In genomic region chr5:138187661-138188306, GRCm38 (mm10) we compare ENCODE assay signal across 8 mouse cellular contexts. TPM values are rescaled to one million over a fixed set of nuclear protein-coding genes. Genes with fewer than 3 reads are reported as not detected.
DNase-seq lines count a peak whose midpoint lies in the region; ATAC-seq and TF ChIP-seq lines count a peak whose summit lies in the region.

No protein-coding gene starts in this region.

- no peaks in the 10 kb centered on the region for H3K27me3 ChIP-seq in forebrain, embryonic 11.5 days (ENCODE audit: control insufficient read depth, insufficient read depth, low read length)
- H3K27me3 ChIP-seq in liver, embryonic 16.5 days (ENCODE audit: control insufficient read depth, insufficient read depth, low read depth, low read length) = no peaks in the 10 kb centered on the region
- H3K27me3 ChIP-seq in neural tube, embryonic 13.5 days = no peaks in the 10 kb centered on the region

- H3K4me1 ChIP-seq in ES-E14 (ENCODE audit: control insufficient read depth in 2 of 2, insufficient read depth in 2 of 2, low read length in 2 of 2, poor library complexity in 1 of 2) = peaks cover 0 to 7% of the 10 kb centered on the region in 2 experiments; a peak in 2 of 4 replicates
- peaks cover 2% of the 10 kb centered on the region; the same call in 1 of the 2 replicates for H3K4me1 ChIP-seq in forebrain, embryonic 11.5 days (replicated peaks; ENCODE audit: control insufficient read depth, insufficient read depth, low read length)
- H3K4me1 ChIP-seq in liver, embryonic 16.5 days (ENCODE audit: control insufficient read depth, low read depth, low read length) = peaks cover 17% of the 10 kb centered on the region
- peaks cover 24% of the 10 kb centered on the region for H3K4me1 ChIP-seq in neural tube, embryonic 13.5 days (replicated peaks)

- ATAC-seq in forebrain, embryonic 11.5 days (replicated peaks; ENCODE audit: low FRiP score) = peak; percentile 84
- peak; percentile 86 for ATAC-seq in liver, embryonic 16.5 days (ENCODE audit: low read depth)
- peak; percentile 87 for ATAC-seq in neural tube, embryonic 13.5 days (ENCODE audit: low read depth)

- H3K27ac ChIP-seq in ES-E14 (ENCODE audit: insufficient read depth, low read depth, low read length, poor library complexity, severe bottlenecking) = no peak overlapping the region
- peak overlapping the region; percentile 63; the same call in 1 of the 2 replicates for H3K27ac ChIP-seq in forebrain, embryonic 11.5 days (ENCODE audit: low read depth, low read length)
- H3K27ac ChIP-seq in liver, embryonic 16.5 days (ENCODE audit: low read length) = peak overlapping the region; percentile 78
- peak overlapping the region; percentile 81 for H3K27ac ChIP-seq in neural tube, embryonic 13.5 days (replicated peaks)

- under 1% methylated on average over 10 of the region's 10 CpGs for WGBS in forebrain, embryonic 11.5 days
- WGBS in liver, embryonic 16.5 days (ENCODE audit: insufficient replicate concordance) = 0% methylated on average over 10 of the region's 10 CpGs
- WGBS in neural tube, embryonic 13.5 days = under 1% methylated on average over 10 of the region's 10 CpGs

- in situ Hi-C loops in ES-E14 (cut with MboI; ENCODE audit: low sequenced_read_pairs in 2 of 2, unreplicated experiment in 2 of 2) = no loop called here

- peak overlapping the region; percentile 76 to 85 for H3K4me3 ChIP-seq in ES-E14 (ENCODE audit: insufficient read depth in 1 of 2, low read depth in 1 of 2, low read length in 2 of 2, poor library complexity in 1 of 2, severe bottlenecking in 1 of 2)
- peak overlapping the region; percentile 64 for H3K4me3 ChIP-seq in forebrain, embryonic 11.5 days (ENCODE audit: low read depth, low read length)
- H3K4me3 ChIP-seq in liver, embryonic 16.5 days (ENCODE audit: low read depth, low read length) = peak overlapping the region; percentile 86
- peak overlapping the region; percentile 81 for H3K4me3 ChIP-seq in neural tube, embryonic 13.5 days

- H3K36me3 ChIP-seq in ES-E14 (ENCODE audit: control insufficient read depth, insufficient read depth, low read length, poor library complexity, severe bottlenecking) = peaks cover 10% of the 10 kb centered on the region
- H3K36me3 ChIP-seq in forebrain, embryonic 11.5 days (ENCODE audit: control insufficient read depth, insufficient read depth, low read length) = peaks cover 3% of the 10 kb centered on the region; the same call in 1 of the 2 replicates
- peaks cover 10% of the 10 kb centered on the region; the same call in 1 of the 2 replicates for H3K36me3 ChIP-seq in liver, embryonic 16.5 days (ENCODE audit: control insufficient read depth, insufficient read depth)
- H3K36me3 ChIP-seq in neural tube, embryonic 13.5 days = peaks cover 44% of the 10 kb centered on the region

- peak overlapping the region; percentile 79 for H3K4me2 ChIP-seq in forebrain, embryonic 11.5 days (ENCODE audit: low read depth, low read length, severe bottlenecking)
- peak overlapping the region; percentile 78 for H3K4me2 ChIP-seq in liver, embryonic 16.5 days (ENCODE audit: low read depth, low read length)
- peak overlapping the region; percentile 80 for H3K4me2 ChIP-seq in neural tube, embryonic 13.5 days

- intact Hi-C loops in heart, postnatal 10 days (cut with DNase I) = no loop called here

- no peaks in the 10 kb centered on the region for H3K9me3 ChIP-seq in ES-E14 (ENCODE audit: control insufficient read depth, insufficient read depth, low read depth, low read length)
- no peaks in the 10 kb centered on the region for H3K9me3 ChIP-seq in forebrain, embryonic 11.5 days (ENCODE audit: control insufficient read depth, low read length)
- no peaks in the 10 kb centered on the region for H3K9me3 ChIP-seq in liver, embryonic 16.5 days (replicated peaks; ENCODE audit: control insufficient read depth, low read length)
- H3K9me3 ChIP-seq in neural tube, embryonic 13.5 days = no peaks in the 10 kb centered on the region

- H3K9ac ChIP-seq in ES-E14 (ENCODE audit: insufficient read depth, low read depth, low read length, poor library complexity, severe bottlenecking) = peak overlapping the region; percentile 89
- peak overlapping the region; percentile 82 for H3K9ac ChIP-seq in forebrain, embryonic 11.5 days (ENCODE audit: low read length)
- peak overlapping the region; percentile 78 for H3K9ac ChIP-seq in liver, embryonic 16.5 days (ENCODE audit: low read depth, low read length)
- H3K9ac ChIP-seq in neural tube, embryonic 13.5 days = peak overlapping the region; percentile 88

- peak; percentile 77 for DNase-seq in ES-E14 (ENCODE audit: low read depth, low spot score)
- DNase-seq in c-Kit-positive CD71-positive TER-119-negative erythroid progenitor cells, embryonic 14.5 days (ENCODE audit: low read depth) = peak; percentile 71
- DNase-seq in forebrain, embryonic 11.5 days (ENCODE audit: low spot score) = no peak
- peak; percentile 80 to 81 for DNase-seq in heart, postnatal 10 days
- peak; percentile 79 to 87 for DNase-seq in kidney, postnatal 36 days
- DNase-seq in testis, postnatal 14 days (ENCODE audit: low spot score) = peak; percentile 84

TF ChIP-seq in ES-E14, 5 proteins besides CTCF, POLR2A, EP300 and RAD21:
- no peak for TF ChIP-seq CHD2 (IDR thresholded peaks at IDR 0.05; ENCODE audit: low read depth, low read length)
- no peak for TF ChIP-seq ZC3H11A (IDR thresholded peaks at IDR 0.05; ENCODE audit: borderline replicate concordance, low read depth, low read length)
- no peak for TF ChIP-seq MAFK (IDR thresholded peaks at IDR 0.05; ENCODE audit: insufficient read depth, low read depth, low read length)
- no peak for TF ChIP-seq ZNF384 (IDR thresholded peaks at IDR 0.05; ENCODE audit: low read depth, low read length)
- TF ChIP-seq HCFC1 (IDR thresholded peaks at IDR 0.05; ENCODE audit: borderline replicate concordance, insufficient read depth, low read length) = peak; percentile 99

RNA-seq across cellular contexts. Expression of gene Cnpy4, which starts 0.5 kb away (rescaled TPM):
- 43.5 and 59.5 TPM in 2 replicates for total RNA-seq in ES-E14 (2012; rRNA removed)
- polyA plus RNA-seq in forebrain, embryonic 11.5 days (2014; fragmentation: Nextera tagmentation; extraction: Ambion mirVana) = 49.8 and 56.6 TPM in 2 replicates
- total RNA-seq in heart, postnatal 10 days (2021) = 10 to 100 TPM in 1 of 2 experiments, 1 to 10 TPM in 1; 9.2 to 10.1 TPM
- polyA plus RNA-seq in liver, embryonic 16.5 days (2015; fragmentation: Nextera tagmentation; extraction: Ambion mirVana) = 12.0 and 13.6 TPM in 2 replicates
- 34.0 and 37.3 TPM in 2 replicates for polyA plus RNA-seq in neural tube, embryonic 13.5 days (2015; fragmentation: Nextera tagmentation; extraction: Ambion mirVana)

RNA-seq across cellular contexts. Expression of gene Taf6, which starts 0.5 kb away (rescaled TPM):
- total RNA-seq in ES-E14 (2012; rRNA removed) = 59.3 and 81.1 TPM in 2 replicates
- 150 and 155 TPM in 2 replicates for polyA plus RNA-seq in forebrain, embryonic 11.5 days (2014; fragmentation: Nextera tagmentation; extraction: Ambion mirVana)
- total RNA-seq in heart, postnatal 10 days (2021) = 10 to 100 TPM; 24.4 to 27.6 TPM
- polyA plus RNA-seq in liver, embryonic 16.5 days (2015; fragmentation: Nextera tagmentation; extraction: Ambion mirVana) = 32.6 and 32.9 TPM in 2 replicates
- polyA plus RNA-seq in neural tube, embryonic 13.5 days (2015; fragmentation: Nextera tagmentation; extraction: Ambion mirVana) = 81.7 and 85.6 TPM in 2 replicates

RNA-seq across cellular contexts. Expression of gene Mblac1, which starts 6.3 kb away (rescaled TPM):
- 2.5 and 3.1 TPM in 2 replicates for total RNA-seq in ES-E14 (2012; rRNA removed)
- polyA plus RNA-seq in forebrain, embryonic 11.5 days (2014; fragmentation: Nextera tagmentation; extraction: Ambion mirVana) = 9.0 and 10.9 TPM in 2 replicates
- total RNA-seq in heart, postnatal 10 days (2021) = 1 to 10 TPM; 4.7 to 4.8 TPM
- polyA plus RNA-seq in liver, embryonic 16.5 days (2015; fragmentation: Nextera tagmentation; extraction: Ambion mirVana) = 2.2 TPM in 2 replicates
- polyA plus RNA-seq in neural tube, embryonic 13.5 days (2015; fragmentation: Nextera tagmentation; extraction: Ambion mirVana) = 12.9 and 13.5 TPM in 2 replicates

RNA-seq across cellular contexts. Expression of gene Mcm7, which starts 15.6 kb away (rescaled TPM):
- 327 and 403 TPM in 2 replicates for total RNA-seq in ES-E14 (2012; rRNA removed)
- 370 and 373 TPM in 2 replicates for polyA plus RNA-seq in forebrain, embryonic 11.5 days (2014; fragmentation: Nextera tagmentation; extraction: Ambion mirVana)
- 10 to 100 TPM; 30.0 to 37.2 TPM for total RNA-seq in heart, postnatal 10 days (2021)
- polyA plus RNA-seq in liver, embryonic 16.5 days (2015; fragmentation: Nextera tagmentation; extraction: Ambion mirVana) = 152 and 162 TPM in 2 replicates
- polyA plus RNA-seq in neural tube, embryonic 13.5 days (2015; fragmentation: Nextera tagmentation; extraction: Ambion mirVana) = 96.3 and 104 TPM in 2 replicates

RNA-seq across cellular contexts. Expression of gene Ap4m1, which starts 16.0 kb away (rescaled TPM):
- total RNA-seq in ES-E14 (2012; rRNA removed) = 42.7 and 44.9 TPM in 2 replicates
- polyA plus RNA-seq in forebrain, embryonic 11.5 days (2014; fragmentation: Nextera tagmentation; extraction: Ambion mirVana) = 24.0 and 24.1 TPM in 2 replicates
- total RNA-seq in heart, postnatal 10 days (2021) = 10 to 100 TPM; 11.3 to 15.5 TPM
- 5.6 and 5.9 TPM in 2 replicates for polyA plus RNA-seq in liver, embryonic 16.5 days (2015; fragmentation: Nextera tagmentation; extraction: Ambion mirVana)
- polyA plus RNA-seq in neural tube, embryonic 13.5 days (2015; fragmentation: Nextera tagmentation; extraction: Ambion mirVana) = 21.6 and 23.5 TPM in 2 replicates
